Mouse (Mus musculus) layer of hippocampus, postnatal 10 days (tissue): ENCODE measurements at regions not wholly inside any gene's neighbourhood (a gene's known extent, or its start where the extent isn't known, plus 50 kb on each side); places are given as distances from the start of the nearest gene placed in this dataset.

Source experiments
- DNase-seq, 2 experiments: peaks; one replicate each; pipeline ENCODE4 v3.0.0; 2021; ENCODE audit warnings: low spot score in 2 of 2

GRCm38 (mm10) chr7:54068271-54068851, 766.9 kb upstream of the Luzp2 start:
- DNase-seq, result no peak

- peak; percentile 6 to 11 for DNase-seq
Measured at GRCm38 (mm10) chr7:54116951-54117350, 718.3 kb upstream of the Luzp2 start.

GRCm38 (mm10) chr7:54138988-54139387, 696.3 kb upstream of the Luzp2 start:
- no peak for DNase-seq

GRCm38 (mm10) chr7:54150855-54151254, 684.4 kb upstream of the Luzp2 start:
- no peak for DNase-seq

GRCm38 (mm10) chr7:54200001-54200400, 635.3 kb upstream of the Luzp2 start:
- no peak for DNase-seq
